Mouse (Mus musculus): ENCODE results near the gene Acap1. TPM values are rescaled to one million over a fixed set of nuclear protein-coding genes. Genes with fewer than 3 reads are reported as not detected.

The Acap1 gene
- polyA plus RNA-seq, 1 experiment = 179 TPM

DNA sequence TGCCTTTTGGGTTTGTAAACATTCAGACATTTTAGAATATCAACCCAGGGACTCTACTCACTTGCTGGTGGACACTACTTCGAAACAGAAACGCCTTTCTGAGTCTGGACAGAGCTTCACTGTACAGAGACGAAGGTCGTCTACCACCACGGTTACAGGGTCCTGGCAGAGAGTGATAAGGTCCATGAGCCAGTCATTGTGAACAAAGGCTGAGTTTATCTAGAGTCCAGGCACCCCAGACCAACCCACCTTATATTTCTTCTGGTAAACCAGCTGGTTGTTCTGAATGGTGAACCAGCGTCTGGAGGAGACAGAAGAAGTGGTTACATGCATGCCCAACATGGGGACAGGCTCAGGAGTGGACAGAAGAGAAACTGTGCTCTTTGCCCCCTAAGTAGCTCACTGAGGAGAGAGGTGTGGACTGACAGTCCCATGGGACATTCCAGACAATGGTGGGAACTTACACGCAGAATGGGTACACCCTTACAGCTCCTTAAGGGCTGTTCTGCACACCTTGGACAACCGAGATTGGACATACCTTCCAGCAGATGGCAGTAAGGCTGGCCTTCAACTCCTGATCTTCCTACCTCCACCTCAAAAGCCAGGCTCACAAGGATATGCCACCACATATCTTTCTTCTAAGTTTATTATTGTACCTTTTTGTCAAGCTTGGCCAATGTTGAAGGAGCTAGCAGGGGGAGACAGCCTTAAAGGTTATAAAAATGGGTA lies 8.3 kb downstream of the Acap1 start:
- WGBS = 64% methylated on average over 8 of the region's 8 CpGs
- Histone ChIP-seq H3K4me1 (ENCODE audit: control insufficient read depth, insufficient read depth, low read length) (peaks cover 3% of the 10 kb centered on the region; the same call in 1 of the 2 replicates), H3K27ac (ENCODE audit: control insufficient read depth, insufficient read depth, low read depth, low read length, poor library complexity) (no peak overlapping the region), H3K4me3 (replicated peaks; ENCODE audit: control insufficient read depth, low read depth, low read length) (no peak overlapping the region)
- no peak for TF ChIP-seq POLR2A (IDR thresholded peaks at IDR 0.05; ENCODE audit: borderline replicate concordance, control insufficient read depth, low read depth, low read length)
- TF ChIP-seq CTCF (IDR thresholded peaks at IDR 0.05; ENCODE audit: control insufficient read depth, insufficient read depth, low read length) = peak; percentile 47

DNA sequence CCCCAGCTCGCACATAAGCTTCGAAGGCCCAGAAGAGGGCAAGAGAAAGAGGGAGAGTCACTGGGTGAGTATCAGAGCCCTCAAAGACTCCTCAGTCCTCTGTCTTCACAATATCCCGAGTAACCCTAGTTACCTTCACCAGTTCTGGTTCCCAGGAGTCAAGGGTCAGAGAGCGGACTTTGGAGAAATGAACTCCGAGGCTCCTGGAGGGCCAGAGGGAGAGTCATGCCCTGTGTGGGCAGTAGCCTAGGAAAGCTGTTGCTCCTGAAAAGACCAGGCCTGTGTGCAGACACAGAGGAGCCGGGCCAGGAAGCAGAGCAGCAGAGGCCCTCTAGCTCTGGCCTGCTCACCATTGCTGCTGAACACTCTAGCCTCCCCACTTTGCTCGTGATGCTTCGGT lies 10.7 kb downstream of the Acap1 start:
- TF ChIP-seq CTCF (IDR thresholded peaks at IDR 0.05; ENCODE audit: control insufficient read depth, insufficient read depth, low read length) = no peak
- TF ChIP-seq POLR2A (IDR thresholded peaks at IDR 0.05; ENCODE audit: borderline replicate concordance, control insufficient read depth, low read depth, low read length) = no peak
- Histone ChIP-seq H3K4me1 (ENCODE audit: control insufficient read depth, insufficient read depth, low read length) (peaks cover 4% of the 10 kb centered on the region; the same call in 1 of the 2 replicates), H3K27ac (ENCODE audit: control insufficient read depth, insufficient read depth, low read depth, low read length, poor library complexity) (no peak overlapping the region), H3K4me3 (replicated peaks; ENCODE audit: control insufficient read depth, low read depth, low read length) (no peak overlapping the region)
- WGBS = 88% methylated on average over 8 of the region's 8 CpGs

DNA sequence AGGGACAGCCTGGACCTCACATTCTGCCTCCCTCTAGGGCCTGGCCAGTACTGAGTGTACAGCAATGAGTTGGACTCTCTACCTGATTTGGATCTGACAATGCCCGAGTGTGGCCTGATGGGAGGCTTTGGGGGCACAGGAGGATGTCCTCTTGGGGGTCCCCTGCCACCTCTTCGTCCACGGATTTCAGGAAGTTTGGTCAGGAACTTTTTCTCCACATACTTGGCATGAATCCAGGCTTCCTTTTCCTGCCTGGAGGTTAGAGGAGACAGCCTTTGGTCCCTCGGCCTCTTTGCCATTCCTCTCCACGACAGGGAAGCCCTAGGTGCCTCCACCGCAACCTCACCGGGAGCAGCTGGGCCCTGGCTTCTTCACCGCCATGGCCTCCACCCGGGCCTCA lies 11.1 kb downstream of the Acap1 start:
- 64% methylated on average over 9 of the region's 9 CpGs for WGBS
- no peak overlapping the region for H3K27ac ChIP-seq (ENCODE audit: control insufficient read depth, insufficient read depth, low read depth, low read length, poor library complexity)
- H3K4me3 ChIP-seq (replicated peaks; ENCODE audit: control insufficient read depth, low read depth, low read length) = no peak overlapping the region
- TF ChIP-seq POLR2A (IDR thresholded peaks at IDR 0.05; ENCODE audit: borderline replicate concordance, control insufficient read depth, low read depth, low read length) (no peak), CTCF (IDR thresholded peaks at IDR 0.05; ENCODE audit: control insufficient read depth, insufficient read depth, low read length) (no peak)
- peaks cover 4% of the 10 kb centered on the region; the same call in 1 of the 2 replicates for H3K4me1 ChIP-seq (ENCODE audit: control insufficient read depth, insufficient read depth, low read length)

DNA sequence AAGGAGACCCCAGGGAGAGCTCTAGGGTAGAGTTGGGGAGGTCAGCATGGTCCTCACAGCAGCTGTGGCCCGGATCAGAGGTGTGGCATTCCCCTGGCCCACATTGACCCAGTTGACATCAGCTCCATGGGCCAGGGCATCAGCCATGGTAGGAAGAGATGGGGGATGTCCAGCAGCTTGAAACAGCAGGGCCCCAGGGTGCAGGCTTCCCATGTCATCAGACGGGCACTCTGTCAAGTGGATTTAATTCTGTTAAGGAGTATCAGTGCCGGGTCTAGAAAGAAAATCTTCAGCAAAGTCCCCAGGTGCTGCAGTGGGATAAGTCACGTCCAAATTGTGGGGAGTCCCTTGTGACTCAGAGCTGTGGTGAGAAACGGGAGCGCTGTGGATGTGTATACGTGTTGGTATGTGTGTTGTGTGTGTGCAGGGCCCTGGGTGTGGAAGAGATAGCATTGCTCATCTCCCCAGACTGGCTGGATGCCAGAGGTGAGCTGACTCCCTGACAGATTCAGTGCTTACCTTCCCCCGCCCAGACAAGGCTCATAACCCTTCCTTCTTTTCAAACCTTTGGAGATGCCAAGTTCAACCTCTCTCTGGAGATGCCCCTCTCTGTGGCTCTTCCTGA lies 11.7 kb downstream of the Acap1 start:
- H3K4me3 ChIP-seq (replicated peaks; ENCODE audit: control insufficient read depth, low read depth, low read length) = no peak overlapping the region
- no peak overlapping the region for H3K27ac ChIP-seq (ENCODE audit: control insufficient read depth, insufficient read depth, low read depth, low read length, poor library complexity)
- WGBS = 66% methylated on average over 8 of the region's 8 CpGs
- TF ChIP-seq CTCF (IDR thresholded peaks at IDR 0.05; ENCODE audit: control insufficient read depth, insufficient read depth, low read length) (no peak), POLR2A (IDR thresholded peaks at IDR 0.05; ENCODE audit: borderline replicate concordance, control insufficient read depth, low read depth, low read length) (no peak)
- peaks cover 4% of the 10 kb centered on the region for H3K4me1 ChIP-seq (ENCODE audit: control insufficient read depth, insufficient read depth, low read length)

DNA sequence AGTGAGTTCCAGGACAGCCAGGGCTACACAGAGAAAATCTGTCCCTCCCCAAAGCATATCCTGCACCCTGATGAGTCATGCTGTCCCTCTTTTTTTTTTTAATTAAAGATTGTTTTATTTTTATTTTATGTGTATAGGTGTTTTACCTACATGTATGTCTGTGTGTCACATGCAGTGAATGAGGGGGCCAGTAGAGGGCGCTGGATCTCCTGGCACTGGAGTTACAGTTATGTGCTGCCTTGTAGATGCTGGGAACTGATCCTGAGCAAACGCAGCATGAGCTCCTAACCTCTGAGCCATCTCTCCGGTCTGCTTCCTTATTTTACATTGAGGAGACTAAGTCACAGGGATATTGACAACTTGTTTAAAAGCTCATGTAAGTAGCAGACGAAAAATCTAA lies 12.3 kb downstream of the Acap1 start:
- Histone ChIP-seq H3K27ac (ENCODE audit: control insufficient read depth, insufficient read depth, low read depth, low read length, poor library complexity) (no peak overlapping the region), H3K4me1 (ENCODE audit: control insufficient read depth, insufficient read depth, low read length) (peaks cover 4% of the 10 kb centered on the region), H3K4me3 (replicated peaks; ENCODE audit: control insufficient read depth, low read depth, low read length) (no peak overlapping the region)
- WGBS = 80% methylated on average over 4 of the region's 4 CpGs
- TF ChIP-seq POLR2A (IDR thresholded peaks at IDR 0.05; ENCODE audit: borderline replicate concordance, control insufficient read depth, low read depth, low read length) (no peak), CTCF (IDR thresholded peaks at IDR 0.05; ENCODE audit: control insufficient read depth, insufficient read depth, low read length) (peak; percentile 65)

DNA sequence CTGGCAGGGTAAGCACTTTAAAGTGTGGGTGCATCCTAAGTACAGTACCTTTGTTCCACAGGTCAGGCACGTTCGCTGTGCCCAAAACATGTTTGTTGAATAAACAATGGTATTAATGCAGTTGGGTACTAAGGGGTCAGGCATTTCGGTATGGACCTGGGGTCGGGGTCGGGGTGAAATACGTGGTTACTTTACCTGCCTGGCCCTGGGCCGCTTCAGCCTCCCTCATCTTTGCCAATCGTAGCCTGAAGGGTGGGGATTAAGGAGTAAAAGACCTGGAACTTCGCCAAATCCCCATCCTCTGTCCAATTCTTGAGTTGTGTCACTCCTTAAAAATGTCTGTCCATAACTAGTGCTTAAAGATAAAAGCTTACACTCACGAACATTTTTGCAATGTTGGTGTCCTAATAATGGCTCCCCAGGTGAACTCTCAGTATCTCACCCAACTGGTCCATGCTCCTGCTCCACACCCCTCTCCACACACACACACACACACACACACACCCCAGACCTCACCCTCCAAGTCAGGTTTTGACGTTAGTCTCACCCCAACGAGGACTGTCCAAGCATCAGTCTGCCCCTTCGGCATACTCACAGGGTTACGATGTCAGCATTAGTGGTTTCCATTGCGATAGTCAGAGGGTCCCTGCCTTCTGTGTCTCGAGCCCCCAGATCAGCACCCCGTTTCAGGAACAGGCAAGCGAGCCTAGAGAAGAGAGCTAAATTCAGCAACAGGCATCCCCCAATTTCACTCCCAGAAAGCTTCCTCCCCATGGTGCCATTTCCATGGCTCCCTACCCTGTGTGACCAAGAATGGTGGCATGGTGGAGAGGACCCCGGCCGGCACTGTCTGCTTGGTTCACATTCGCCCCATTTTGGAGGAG lies 13.3 kb downstream of the Acap1 start:
- Histone ChIP-seq H3K4me1 (ENCODE audit: control insufficient read depth, insufficient read depth, low read length) (peaks cover 4% of the 10 kb centered on the region), H3K4me3 (replicated peaks; ENCODE audit: control insufficient read depth, low read depth, low read length) (no peak overlapping the region), H3K27ac (ENCODE audit: control insufficient read depth, insufficient read depth, low read depth, low read length, poor library complexity) (peak overlapping the region; percentile 93)
- WGBS = 78% methylated on average over 21 of the region's 21 CpGs
- TF ChIP-seq POLR2A (IDR thresholded peaks at IDR 0.05; ENCODE audit: borderline replicate concordance, control insufficient read depth, low read depth, low read length) (no peak), CTCF (IDR thresholded peaks at IDR 0.05; ENCODE audit: control insufficient read depth, insufficient read depth, low read length) (no peak)

DNA sequence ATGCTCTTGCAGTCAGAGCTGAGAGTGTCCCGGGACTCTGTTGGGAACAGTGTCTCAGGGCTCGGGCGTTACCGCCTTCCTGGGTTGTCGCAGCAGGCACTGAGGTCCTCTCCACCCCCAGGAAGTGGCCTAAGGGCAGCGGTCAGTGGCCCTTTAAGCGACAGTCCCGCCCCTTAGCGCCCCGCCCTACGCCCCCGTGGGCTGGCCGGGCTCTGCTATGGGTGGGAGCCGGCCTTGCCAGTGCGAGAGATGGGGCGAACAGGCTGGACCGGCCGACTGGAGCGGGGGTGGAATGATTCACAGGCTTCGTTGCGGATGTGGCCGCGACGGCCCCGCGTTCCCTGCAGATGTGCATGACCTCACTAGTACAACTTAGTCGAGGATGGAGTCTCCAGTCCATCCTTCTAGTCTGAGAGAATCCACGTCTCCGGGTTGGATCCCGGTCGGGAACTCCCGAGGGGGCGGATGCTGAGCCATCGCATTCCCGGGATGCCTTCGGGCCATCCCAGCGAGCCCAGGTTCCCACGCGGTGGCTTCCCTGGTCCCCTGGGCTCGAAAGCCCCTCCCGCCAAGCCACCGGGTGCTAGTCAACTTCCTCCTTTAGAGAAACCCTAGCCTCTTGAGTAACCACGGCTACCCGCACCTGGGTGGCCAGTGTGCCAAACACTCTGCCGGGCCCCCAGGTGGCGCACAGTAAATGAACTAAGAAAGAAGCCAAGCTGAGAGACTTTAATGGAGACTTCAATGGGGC lies 14.3 kb downstream of the Acap1 start, which contains the start of gene Kctd11:
TSS of gene Kctd11 (minus strand) at position 554 of the 751 bp plus-strand sequence.
- Histone ChIP-seq H3K27ac (ENCODE audit: control insufficient read depth, insufficient read depth, low read depth, low read length, poor library complexity) (peak within 1 kb of the TSS; percentile 93), H3K4me3 (replicated peaks; ENCODE audit: control insufficient read depth, low read depth, low read length) (peak within 1 kb of the TSS; percentile 69), H3K4me1 (ENCODE audit: control insufficient read depth, insufficient read depth, low read length) (peaks cover 4% of the 10 kb centered on the region)
- under 1% methylated on average over 46 of the region's 46 CpGs for WGBS
- TF ChIP-seq CTCF (IDR thresholded peaks at IDR 0.05; ENCODE audit: control insufficient read depth, insufficient read depth, low read length) (peak; percentile 44), POLR2A (IDR thresholded peaks at IDR 0.05; ENCODE audit: borderline replicate concordance, control insufficient read depth, low read depth, low read length) (peak; percentile 73; the same call in 1 of the 2 replicates)

Data from bone marrow, adult 2 months (tissue).